ENCODE assay signal across 25 mouse cellular contexts in genomic region chr2:59211051-59211450, GRCm38 (mm10). TPM values are rescaled to one million over a fixed set of nuclear protein-coding genes. Genes with fewer than 3 reads are reported as not detected.
"Had no signal": no experiment of that assay in that cellular context is flagged by ENCODE, and none has a peak within 500 bp of the region (broad histone marks: within the 10 kb centered on the region; RNA-seq: fewer than 3 reads in every experiment).

No protein-coding gene starts in this region.

- H3K9me3 ChIP-seq: heart, embryonic 10.5 days; heart, embryonic 12.5 days; hindbrain, embryonic 10.5 days; hindbrain, embryonic 12.5 days; limb, embryonic 10.5 days; limb, embryonic 12.5 days had no signal

- DNase-seq: gastrocnemius, adult 2 months; gastrocnemius, postnatal 10 days; gastrocnemius, postnatal 25 days; heart, postnatal 10 days; heart, postnatal 4 days; kidney, adult 18-20 months; kidney, adult 8-10 months; kidney, postnatal 10 days; kidney, postnatal 25 days; kidney, postnatal 4 days; liver had no signal

- ATAC-seq: hindbrain, embryonic 16.5 days; inflammation-experienced regulatory T-cells, adult 6 months; intestine, embryonic 16.5 days had no signal

- H3K9ac ChIP-seq: heart, embryonic 12.5 days; hindbrain, embryonic 12.5 days; hindbrain, embryonic 14.5 days; limb, embryonic 12.5 days; liver, embryonic 14.5 days had no signal

- H3K4me2 ChIP-seq: heart, embryonic 12.5 days; hindbrain, embryonic 12.5 days; hindbrain, embryonic 14.5 days; limb, embryonic 12.5 days; liver, embryonic 11.5 days had no signal

- H3K27ac ChIP-seq: gastrocnemius, adult 2 months; heart, embryonic 10.5 days; hindbrain, embryonic 10.5 days; hindbrain, embryonic 12.5 days; hindbrain, embryonic 14.5 days; layer of hippocampus, adult 2 months; limb, embryonic 10.5 days; limb, embryonic 12.5 days; liver, embryonic 14.5 days had no signal

- H3K27me3 ChIP-seq: heart, embryonic 12.5 days; hindbrain, embryonic 12.5 days; limb, embryonic 12.5 days had no signal

- H3K4me3 ChIP-seq: gastrocnemius, adult 2 months; heart, embryonic 10.5 days; heart, embryonic 12.5 days; hindbrain, embryonic 10.5 days; hindbrain, embryonic 12.5 days; layer of hippocampus, adult 2 months; limb, embryonic 10.5 days; limb, embryonic 12.5 days had no signal

- H3K36me3 ChIP-seq: heart, embryonic 10.5 days; hindbrain, embryonic 12.5 days; limb, embryonic 10.5 days; limb, embryonic 12.5 days had no signal

RNA-seq across cellular contexts. Expression of gene Ccdc148, which starts 50.6 kb away (rescaled TPM):
- total RNA-seq: gastrocnemius, postnatal 25 days; granulocyte monocyte progenitor cell, adult 5-6 weeks had no signal
